Mouse (Mus musculus): Measurements from ENCODE around the gene Hmx3.

GRCm38 (mm10) chr7:131575246-131575645 is 32.6 kb downstream of the Hmx3 start:
- TF ChIP-seq ZNF384 (IDR thresholded peaks at IDR 0.05; ENCODE audit: low read depth, low read length) (no peak), NRF1 (IDR thresholded peaks at IDR 0.05; ENCODE audit: low read depth, low read length) (no peak), RCOR1 (conservative IDR thresholded peaks at IDR 0.05; ENCODE audit: low read depth, low read length) (no peak), SMC3 (IDR thresholded peaks at IDR 0.05; ENCODE audit: low read depth, low read length) (no peak), USF1 (IDR thresholded peaks at IDR 0.05; ENCODE audit: low read depth, low read length) (no peak), POLR2A (IDR thresholded peaks at IDR 0.05; ENCODE audit: low read depth, low read length) (no peak)

All from CH12.LX (cell line).